Mouse (Mus musculus) lung, embryonic 14.5 days (tissue): ENCODE results near the gene Wdr70. TPM values are rescaled to one million over a fixed set of nuclear protein-coding genes. Genes with fewer than 3 reads are reported as not detected.
"Not testable (repeated sequence)": the region's sequence is repeated elsewhere in the genome, so short reads cannot be mapped to it uniquely, and the experiment has no call there.

ENCODE experiments used
- ATAC-seq: fragments of 200-750 bp; cut with Nextera tagmentation; 2 replicates; pipeline ENCODE4 v1.8.0; 2017; ENCODE audit warnings: mild to moderate bottlenecking, moderate TSS enrichment, moderate library complexity; ENCODE audit not compliant: insufficient read depth
- DNase-seq: peaks from one replicate; pipeline ENCODE4 v3.0.0-alpha.2; 2015
- H3K27ac ChIP-seq: fragments of 300-500 bp; sonication (generic); 2 replicates; pipeline ENCODE4 v1.5.1; 2014; ENCODE audit warnings: low read depth, mild to moderate bottlenecking, moderate library complexity
- H3K27me3 ChIP-seq: fragments of 300-500 bp; sonication (generic); 2 replicates; pipeline ENCODE4 v1.6.1; 2014; ENCODE audit warnings: low read length, control low read depth; ENCODE audit not compliant: insufficient read depth
- H3K36me3 ChIP-seq: fragments of 300-500 bp; sonication (generic); 2 replicates; pipeline ENCODE4 v1.6.1; 2014; ENCODE audit warnings: control low read depth; ENCODE audit not compliant: insufficient read depth
- H3K4me1 ChIP-seq: fragments of 300-500 bp; sonication (generic); 2 replicates; pipeline ENCODE4 v1.6.1; 2014; ENCODE audit warnings: antibody characterized with exemption, control low read depth; ENCODE audit not compliant: insufficient read depth
- H3K4me2 ChIP-seq: fragments of 300-500 bp; sonication (generic); 2 replicates; pipeline ENCODE4 v1.6.1; 2014; ENCODE audit warnings: mild to moderate bottlenecking
- H3K4me3 ChIP-seq: fragments of 300-500 bp; sonication (generic); 2 replicates; pipeline ENCODE4 v1.5.1; 2014; ENCODE audit warnings: low read depth, low read length
- H3K9ac ChIP-seq: fragments of 300-500 bp; sonication (generic); 2 replicates; pipeline ENCODE4 v1.6.1; 2014
- H3K9me3 ChIP-seq: fragments of 300-500 bp; sonication (generic); 2 replicates; pipeline ENCODE4 v1.6.1; 2016; ENCODE audit warnings: low read depth, low read length, control low read depth
- CTCF ChIP-seq: IDR thresholded peaks from 2 replicates; pipeline ENCODE4 v1.5.1; 2016; ENCODE audit warnings: antibody characterized with exemption, low read depth
- WGBS: fragments of 180-500 bp; shearing (Covaris S2); extraction: QIAGEN DNeasy Blood & Tissue Kit; methylation state at CpG from one replicate; pipeline ENCODE4 v1.1.7; 2014; 5-methylcytosine and 5-hydroxymethylcytosine counted together
- polyA plus RNA-seq: library from polyadenylated mRNA; unstranded; fragments of >200 nt; fragmentation: Nextera tagmentation; extraction: Ambion mirVana; gene quantifications from 2 replicates; pipeline ENCODE4 v1.2.1, GENCODE M21; 2014

Wdr70 gene
- polyA plus RNA-seq, 1 experiment from 2014 or later: 52.7 TPM

DNA sequence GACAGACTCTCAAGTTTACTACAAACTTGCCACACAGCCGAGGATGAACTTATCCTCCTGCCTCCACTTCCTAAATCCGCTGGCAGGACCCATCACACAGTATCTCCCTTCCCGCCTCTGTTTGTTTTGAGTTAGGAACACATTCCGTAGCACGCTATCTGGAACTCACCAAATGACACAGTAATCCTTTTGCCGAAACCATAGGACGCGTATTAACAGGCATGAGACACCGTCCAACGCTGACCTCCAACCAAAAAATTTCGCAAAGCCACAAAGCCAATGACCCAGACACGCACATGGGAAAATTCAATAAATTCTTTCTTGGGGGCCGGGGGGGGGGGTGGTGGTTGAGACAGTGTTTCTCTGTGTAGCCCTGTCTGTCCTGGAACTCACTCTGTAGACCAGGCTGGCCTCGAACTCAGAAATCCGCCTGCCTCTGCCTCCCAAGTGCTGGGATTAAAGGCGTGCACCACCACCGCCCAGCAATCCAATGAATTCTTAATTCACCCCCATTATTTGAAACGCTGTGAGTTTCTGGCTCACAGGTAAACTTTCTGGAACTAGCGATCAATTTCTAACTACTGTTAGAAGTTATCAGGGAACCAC lies 9.5 kb upstream of the Wdr70 start:
- Histone ChIP-seq H3K27me3 (no peaks in the 10 kb centered on the region), H3K9ac (peak overlapping the region; percentile 88), H3K27ac (peak overlapping the region; percentile 79; the same call in 1 of the 2 replicates), H3K9me3 (no peaks in the 10 kb centered on the region), H3K36me3 (peaks cover 20% of the 10 kb centered on the region), H3K4me1 (peaks cover 2% of the 10 kb centered on the region; the same call in 1 of the 2 replicates), H3K4me3 (peak overlapping the region; percentile 82), H3K4me2 (peak overlapping the region; percentile 67)
- 46% methylated on average over 19 of the region's 19 CpGs for WGBS
- ATAC-seq (peak; percentile 36), DNase-seq (no peak)
- TF ChIP-seq CTCF: no peak

DNA sequence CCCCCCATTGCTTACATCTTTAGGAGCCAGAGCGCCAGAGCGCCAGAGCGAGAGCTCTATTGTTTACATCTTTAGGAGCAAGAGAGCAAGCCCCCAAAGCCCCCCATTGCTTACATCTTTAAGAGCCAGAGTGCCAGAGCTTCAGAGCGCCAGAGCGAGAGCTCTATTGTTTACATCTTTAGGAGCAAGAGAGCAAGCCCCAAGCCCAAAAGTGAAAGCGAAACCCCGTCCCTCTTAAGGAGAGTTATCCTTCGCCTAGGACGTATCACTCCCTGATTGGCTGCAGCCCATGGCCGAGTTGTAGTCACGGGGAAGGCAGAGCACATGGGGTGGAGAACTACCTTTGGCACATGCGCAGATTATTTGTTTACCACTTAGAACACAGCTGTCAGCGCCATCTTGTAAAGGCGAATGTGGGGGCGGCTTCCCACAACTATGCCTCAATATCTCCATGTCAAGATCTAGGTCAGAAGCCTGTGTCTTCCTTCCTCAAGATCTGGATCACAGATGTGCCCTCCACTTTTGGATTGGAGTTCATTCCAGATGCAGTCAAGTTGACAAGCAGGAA lies 3.0 kb upstream of the Wdr70 start:
- H3K36me3 ChIP-seq, H3K9me3 ChIP-seq, ATAC-seq, H3K27me3 ChIP-seq, H3K4me1 ChIP-seq, H3K4me2 ChIP-seq, DNase-seq, H3K4me3 ChIP-seq, H3K9ac ChIP-seq, H3K27ac ChIP-seq: not testable (repeated sequence)
- WGBS: 85% methylated on average over 13 of the region's 15 CpGs

DNA sequence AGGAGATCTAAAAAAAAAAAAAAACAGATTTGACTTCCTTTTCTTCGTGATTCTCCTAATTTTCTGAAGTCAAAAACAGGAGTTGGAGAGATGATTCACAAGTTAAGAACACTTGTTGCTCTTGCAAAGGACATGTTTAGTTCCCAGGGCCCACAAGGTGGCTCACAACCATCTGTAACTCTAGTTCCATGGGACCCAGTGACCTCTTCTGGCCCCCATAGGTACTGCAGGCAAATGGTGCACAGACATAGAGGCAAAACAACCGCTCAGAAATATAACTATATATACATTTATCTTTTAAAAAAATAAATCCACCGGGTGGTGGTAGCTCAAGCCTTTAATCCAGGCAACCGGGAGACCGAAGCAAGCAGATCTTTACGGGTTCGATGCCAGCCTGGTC lies 1.2 kb downstream of the Wdr70 start:
- Histone ChIP-seq H3K4me3 (peak overlapping the region; percentile 90), H3K4me2 (peak overlapping the region; percentile 64), H3K27me3 (no peaks in the 10 kb centered on the region), H3K27ac (no peak overlapping the region), H3K9ac (peak overlapping the region; percentile 32; the same call in 1 of the 2 replicates), H3K36me3 (peaks cover 30% of the 10 kb centered on the region; the same call in 1 of the 2 replicates), H3K4me1 (0 out of 2 replicates have a peak, but pooled peaks cover 2% of the 10 kb centered on the region), H3K9me3 (no peaks in the 10 kb centered on the region)
- peak; percentile 72 for TF ChIP-seq CTCF
- WGBS: 25% methylated on average over 7 of the region's 7 CpGs
- peak; percentile 74 for DNase-seq
- no peak for ATAC-seq

DNA sequence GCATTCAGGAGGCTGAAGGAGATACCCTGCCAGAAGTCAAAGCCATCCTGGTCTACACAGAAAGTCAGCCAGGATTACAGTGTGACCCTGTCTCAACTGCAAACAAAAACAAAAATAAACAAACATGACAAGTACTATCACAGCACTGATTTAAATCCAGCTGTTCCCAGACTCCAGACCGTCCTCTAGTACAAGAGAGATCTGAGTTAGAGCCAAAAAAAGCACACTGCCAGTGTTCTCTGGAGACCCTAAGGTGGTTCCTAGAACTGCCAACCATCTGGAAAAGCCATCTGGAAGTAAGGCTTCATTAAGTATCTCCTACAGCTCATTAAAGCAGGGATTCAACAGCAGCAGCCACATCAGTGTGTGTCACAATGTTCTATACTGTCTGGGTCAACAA lies 6.3 kb downstream of the Wdr70 start:
- not testable (repeated sequence) for H3K27me3 ChIP-seq, H3K27ac ChIP-seq, H3K4me2 ChIP-seq, DNase-seq, H3K9ac ChIP-seq, H3K4me1 ChIP-seq, H3K4me3 ChIP-seq, H3K9me3 ChIP-seq, ATAC-seq
- peaks cover 53% of the 10 kb centered on the region for H3K36me3 ChIP-seq
- WGBS: 83% methylated on average over 1 of the region's 1 CpGs

DNA sequence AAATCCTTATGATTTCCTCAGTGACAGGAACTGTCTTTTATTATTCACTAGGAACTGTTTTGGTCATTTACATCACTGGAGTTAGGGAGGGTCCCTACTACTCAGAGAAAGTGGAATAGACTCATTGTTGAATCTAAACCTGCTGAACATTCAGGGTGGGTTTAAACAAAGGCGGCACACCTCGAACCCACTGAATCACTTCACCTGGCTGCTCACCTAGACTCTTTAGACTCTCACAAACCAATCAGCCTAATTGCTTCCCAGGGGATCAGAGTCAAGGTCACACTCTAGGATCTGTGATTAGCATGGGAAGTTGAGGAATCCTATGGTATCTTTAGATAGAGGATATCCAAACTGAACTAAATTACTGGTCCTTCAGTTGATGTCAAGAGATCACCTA lies 8.3 kb downstream of the Wdr70 start:
- no peak overlapping the region for H3K4me3 ChIP-seq
- H3K9me3 ChIP-seq: no peaks in the 10 kb centered on the region
- DNase-seq (no peak), ATAC-seq (no peak)
- peaks cover 42% of the 10 kb centered on the region for H3K36me3 ChIP-seq
- no peak overlapping the region for H3K9ac ChIP-seq
- 97% methylated on average over 2 of the region's 2 CpGs for WGBS
- no peaks in the 10 kb centered on the region for H3K27me3 ChIP-seq
- no peak overlapping the region for H3K4me2 ChIP-seq
- H3K27ac ChIP-seq: no peak overlapping the region
- no peak for TF ChIP-seq CTCF
- no peaks in the 10 kb centered on the region for H3K4me1 ChIP-seq

DNA sequence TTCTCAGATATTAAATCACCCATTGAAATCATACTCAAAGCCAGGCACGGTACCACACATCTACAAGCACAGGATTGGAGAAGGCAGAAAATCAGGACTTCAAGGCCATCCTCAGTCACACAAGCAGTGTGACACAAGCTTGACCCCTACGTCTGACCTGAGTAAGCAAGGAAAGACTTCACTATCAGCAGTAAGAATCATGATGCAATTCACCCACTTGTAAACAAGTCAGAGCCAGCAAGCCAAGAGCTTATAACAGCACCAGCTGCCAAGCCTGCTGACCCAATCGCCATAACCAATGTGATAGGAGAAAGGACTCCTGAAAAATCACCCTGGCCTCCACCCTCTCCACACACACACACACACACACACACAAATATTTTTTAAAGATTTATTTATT lies 10.3 kb downstream of the Wdr70 start:
- H3K4me1 ChIP-seq: no peaks in the 10 kb centered on the region
- no peak overlapping the region for H3K4me2 ChIP-seq
- peaks cover 27% of the 10 kb centered on the region for H3K36me3 ChIP-seq
- no peak for DNase-seq
- no peak overlapping the region for H3K4me3 ChIP-seq
- no peaks in the 10 kb centered on the region for H3K9me3 ChIP-seq
- no peaks in the 10 kb centered on the region for H3K27me3 ChIP-seq
- TF ChIP-seq CTCF: no peak
- H3K27ac ChIP-seq: no peak overlapping the region
- WGBS: 69% methylated on average over 3 of the region's 3 CpGs
- H3K9ac ChIP-seq: no peak overlapping the region
- no peak for ATAC-seq

DNA sequence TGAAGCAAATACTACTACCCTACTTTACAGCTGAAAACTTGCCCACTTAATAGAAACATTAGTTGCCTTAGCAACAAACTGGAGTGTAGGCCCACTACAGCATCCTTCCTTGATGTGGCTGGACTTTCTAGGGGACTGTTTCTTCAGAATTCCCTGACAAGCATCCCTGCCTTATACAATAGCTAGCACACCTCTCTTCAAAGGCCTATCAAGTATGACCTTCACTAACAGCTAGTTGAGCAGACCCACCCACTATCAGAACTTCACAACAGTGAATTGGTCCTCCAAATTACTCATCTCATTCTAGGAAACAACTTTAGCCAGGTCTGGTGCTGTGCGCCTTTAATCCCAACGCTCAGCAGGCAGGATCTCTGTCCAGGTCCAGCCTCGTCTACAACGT lies 11.7 kb downstream of the Wdr70 start:
- Histone ChIP-seq H3K27me3 (no peaks in the 10 kb centered on the region), H3K4me3 (no peak overlapping the region), H3K9ac (no peak overlapping the region), H3K4me2 (no peak overlapping the region), H3K9me3 (no peaks in the 10 kb centered on the region), H3K36me3 (peaks cover 26% of the 10 kb centered on the region), H3K27ac (no peak overlapping the region), H3K4me1 (no peaks in the 10 kb centered on the region)
- no peak for ATAC-seq
- no peak for DNase-seq
- no peak for TF ChIP-seq CTCF
- WGBS: 95% methylated on average over 4 of the region's 4 CpGs
